Mouse (Mus musculus) CH12.LX (cell line): ENCODE results near the gene Gm17654.
"Not testable (repeated sequence)": the region's sequence is repeated elsewhere in the genome, so short reads cannot be mapped to it uniquely, and the experiment has no call there.

Experiments
- POLR2A ChIP-seq: IDR thresholded peaks from 2 replicates; pipeline ENCODE4 v1.6.1; 2011; ENCODE audit warnings: low read depth, mild to moderate bottlenecking, improper control_type of control experiment, low read length
- RCOR1 ChIP-seq: conservative IDR thresholded peaks from 2 replicates; pipeline ENCODE4 v1.6.1; 2012; ENCODE audit warnings: low read depth, mild to moderate bottlenecking, inconsistent platforms, low read length, improper control_type of control experiment
- ZNF384 ChIP-seq: IDR thresholded peaks from 2 replicates; pipeline ENCODE4 v1.6.1; 2012; ENCODE audit warnings: low read depth, low read length, improper control_type of control experiment, inconsistent platforms

GRCm38 (mm10) chr14:43577969-43578368 lies 977 bp downstream of the Gm17654 start:
- TF ChIP-seq ZNF384, POLR2A, RCOR1: not testable (repeated sequence)
